Mouse (Mus musculus) liver (tissue): ENCODE measurements around the gene Lcn9.
A peak's percentile ranks its signal among the peaks of the same experiment; 100 is the strongest.

Experiments used
- DNase-seq: peaks from one replicate; pipeline ENCODE4 v3.0.0-alpha.2; 2020; ENCODE audit warnings: mixed read lengths

Lcn9 gene

DNA sequence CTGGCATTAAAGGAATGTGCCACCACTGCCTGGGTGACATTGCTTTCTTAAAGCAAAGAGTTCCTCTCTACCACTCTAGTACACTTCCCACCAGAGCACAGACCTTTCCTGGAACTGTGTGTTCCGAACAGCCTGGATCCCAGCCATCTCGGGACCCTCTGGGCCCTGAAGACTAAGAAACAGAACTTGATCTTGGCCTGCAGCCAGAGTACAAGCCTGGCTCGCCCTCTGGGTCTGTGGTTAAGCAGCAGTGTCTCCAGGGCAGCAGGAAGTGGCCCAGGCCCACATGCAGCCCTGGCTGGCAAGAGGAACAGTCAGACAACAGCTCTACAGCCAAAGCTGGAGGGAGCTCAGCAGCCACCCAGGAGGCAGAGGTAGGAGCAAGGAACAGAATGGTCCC lies 29.7 kb downstream of the Lcn9 start:
- DNase-seq = no peak

DNA sequence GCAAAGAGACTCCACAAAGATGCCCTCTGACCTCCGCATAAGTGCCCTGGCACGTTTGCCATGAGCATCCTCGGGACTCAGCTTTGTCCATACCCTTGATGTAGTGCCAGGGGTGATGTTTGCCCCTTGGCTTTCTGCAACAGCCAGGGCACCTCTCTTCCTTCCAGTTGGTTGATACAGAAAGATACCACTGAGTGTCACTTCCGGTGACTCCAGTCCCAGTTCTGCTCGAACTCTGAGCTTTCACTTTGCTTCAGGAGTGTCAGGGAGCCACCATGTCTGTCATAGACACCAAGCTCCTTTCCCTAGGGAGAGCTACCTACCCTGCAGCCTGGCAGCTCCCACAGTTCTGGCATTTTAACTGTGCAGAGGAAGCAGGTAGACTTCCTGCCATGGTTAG lies 31.0 kb downstream of the Lcn9 start:
- DNase-seq = no peak

DNA sequence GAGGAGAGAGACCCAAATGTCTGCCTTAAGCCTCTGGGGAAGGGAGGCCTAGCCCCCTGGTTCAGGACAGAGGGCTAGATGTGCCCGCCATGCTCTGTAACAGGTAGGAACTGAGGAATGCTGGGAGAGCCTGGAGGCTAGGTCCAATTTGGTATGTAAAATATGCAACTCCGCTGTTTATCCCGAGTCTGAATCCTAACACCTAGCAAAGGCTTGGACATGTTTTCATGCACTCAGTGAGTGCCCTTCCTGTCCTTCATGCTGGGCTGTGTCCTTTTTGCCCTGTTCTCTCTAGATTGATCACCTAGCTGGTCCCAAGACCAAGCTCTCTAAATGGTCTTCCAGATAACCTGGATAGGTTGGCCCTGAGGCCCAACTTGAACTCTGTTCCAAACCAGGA lies 36.9 kb downstream of the Lcn9 start:
- no peak for DNase-seq

DNA sequence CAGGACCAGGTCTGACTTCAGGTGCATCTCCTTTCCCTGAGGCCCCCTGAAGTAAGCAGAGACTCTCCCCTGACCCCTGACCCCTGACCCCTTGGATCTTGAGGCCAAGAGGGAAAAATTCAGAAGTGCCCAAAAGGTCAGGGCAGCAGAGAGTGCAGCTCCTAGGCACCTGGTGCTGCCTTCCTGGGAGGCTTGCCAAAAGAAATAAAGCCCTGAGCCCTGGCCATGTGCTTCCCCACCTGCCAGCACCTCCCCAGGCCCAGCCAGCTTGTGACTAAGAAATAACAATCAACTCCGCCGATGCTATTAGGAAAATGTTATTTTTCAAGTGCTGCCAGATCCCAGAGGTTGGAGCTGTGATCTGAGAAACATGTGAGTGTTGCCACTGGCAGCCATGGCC lies 39.1 kb downstream of the Lcn9 start:
- no peak for DNase-seq

DNA sequence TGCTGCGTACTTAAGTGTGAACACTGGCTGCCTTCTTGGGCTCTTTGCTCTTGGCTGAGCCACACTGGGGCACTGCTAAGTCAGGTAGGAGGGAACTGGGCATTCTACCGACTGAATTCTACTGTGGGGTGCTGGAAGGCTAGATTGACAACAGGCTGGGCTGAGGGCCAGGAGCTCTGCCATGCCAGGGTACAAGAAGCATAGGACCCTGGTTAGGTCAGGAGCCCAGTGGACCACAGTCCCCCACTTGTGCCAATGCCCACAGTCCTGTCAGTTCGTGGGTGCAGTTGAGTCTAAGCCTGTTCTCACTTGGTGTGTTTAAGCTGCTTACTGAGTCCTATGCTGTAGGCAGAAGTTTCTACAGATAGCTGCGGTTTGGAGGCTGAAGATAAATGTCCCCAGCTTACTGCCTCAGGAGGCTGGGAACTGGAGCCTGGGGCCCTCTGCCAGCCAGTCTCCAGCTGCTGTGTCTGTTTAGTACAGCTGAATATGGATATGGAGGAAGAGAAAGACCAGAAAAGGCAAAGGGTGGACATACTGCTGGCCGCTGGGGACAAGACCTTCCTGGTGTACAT lies 39.8 kb downstream of the Lcn9 start:
- no peak for DNase-seq

DNA sequence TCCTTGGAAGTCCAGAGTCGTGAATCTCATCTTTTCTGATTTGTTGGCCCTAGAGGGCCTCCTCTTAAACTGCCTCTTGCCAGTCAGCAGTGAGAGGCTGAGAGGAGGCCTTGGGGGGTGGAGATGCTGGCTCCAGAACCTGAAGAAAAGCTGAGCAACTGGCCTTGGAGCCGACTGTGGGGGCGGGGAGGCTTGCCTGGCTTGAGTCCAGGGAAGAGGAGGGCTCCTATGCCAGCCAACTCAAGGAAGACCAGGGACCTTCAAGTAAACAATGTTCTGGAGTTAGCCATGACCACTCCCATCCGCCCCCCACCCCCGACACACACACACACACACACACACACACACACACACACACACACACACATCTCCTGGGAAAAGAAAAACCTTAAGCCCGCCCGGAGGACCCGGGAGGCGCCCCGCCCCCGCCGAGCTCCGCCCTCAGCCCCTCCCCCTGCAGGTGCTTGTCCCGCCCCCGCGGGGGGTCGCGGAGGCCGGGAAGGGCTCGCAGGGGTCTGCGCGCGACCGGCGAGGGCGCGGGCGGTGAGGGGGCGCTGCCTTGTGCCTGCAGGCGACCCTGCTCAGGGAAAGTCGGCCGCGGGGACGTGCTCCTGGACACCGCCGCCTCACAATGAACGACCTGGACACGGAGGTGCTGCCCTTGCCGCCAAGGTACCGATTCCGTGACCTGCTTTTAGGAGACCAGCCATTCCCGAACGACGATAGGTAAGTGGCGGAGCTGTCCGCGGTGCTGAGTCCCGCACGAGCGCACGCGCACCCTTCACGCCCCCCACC lies 40.6 kb downstream of the Lcn9 start, which contains the start of gene Kcnt1:
Gene Kcnt1 (plus strand): TSS at position 398 of the 795 bp plus-strand sequence.
- peak; percentile 25 for DNase-seq

DNA sequence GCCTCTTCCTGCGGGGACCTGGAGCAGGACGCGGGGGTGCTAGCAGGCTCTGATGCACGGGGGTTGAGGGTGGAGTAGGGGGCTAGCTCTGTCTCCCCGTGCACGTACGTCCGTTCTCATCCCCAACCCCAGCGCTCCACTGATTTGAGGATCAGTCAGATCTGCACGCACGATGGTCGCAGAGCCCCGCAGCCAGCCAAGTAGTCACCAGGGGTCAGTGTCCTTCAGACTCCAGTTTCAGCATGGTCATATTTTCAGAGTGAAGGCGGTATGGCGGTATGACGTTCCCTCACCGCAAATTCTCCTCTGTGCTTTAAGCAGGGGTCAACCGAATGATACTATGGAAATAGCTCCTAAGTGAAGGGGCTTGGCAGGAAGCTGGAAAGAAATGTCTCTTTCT lies 41.3 kb downstream of the Lcn9 start:
- no peak for DNase-seq

DNA sequence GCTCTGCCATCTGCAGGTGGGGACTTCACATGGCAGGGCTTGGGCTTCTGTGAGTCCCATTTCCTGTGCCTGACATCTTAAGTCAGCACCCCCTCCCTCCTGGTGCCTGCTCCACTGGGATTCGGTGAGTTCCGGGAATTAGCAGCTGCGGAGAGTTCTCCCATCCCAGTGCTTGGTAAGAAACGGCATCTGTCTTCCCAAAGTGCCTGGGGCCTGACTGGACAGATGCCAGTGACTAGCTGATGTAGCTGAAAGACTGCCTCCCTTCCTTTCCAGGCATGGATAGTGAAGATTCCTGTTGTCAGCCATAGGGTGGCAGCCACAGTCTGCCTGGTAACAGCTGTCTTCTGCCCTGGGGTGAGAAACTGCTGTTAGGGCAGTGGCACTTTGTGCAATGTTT lies 42.5 kb downstream of the Lcn9 start:
- no peak for DNase-seq

DNA sequence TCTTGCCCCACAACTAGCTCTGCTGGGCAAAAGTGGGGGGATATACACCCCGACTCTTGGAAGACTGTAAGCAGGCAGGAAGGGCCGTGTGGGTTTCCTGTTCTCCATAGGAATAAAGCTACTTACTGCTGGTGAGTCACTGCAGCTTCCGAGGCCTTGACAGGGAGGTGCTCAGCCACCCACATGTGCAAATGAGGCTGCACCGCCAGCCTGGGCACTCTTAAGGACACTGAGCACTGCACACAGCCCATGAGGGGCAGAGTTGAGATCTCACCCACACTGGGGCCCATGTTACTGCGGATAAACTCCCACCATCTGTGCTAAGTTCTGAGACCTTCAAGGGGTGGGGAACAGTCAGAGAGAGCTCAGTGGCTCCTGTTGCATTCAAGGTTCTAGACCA lies 43.7 kb downstream of the Lcn9 start:
- DNase-seq = no peak
